Mouse (Mus musculus) urinary bladder, postnatal 14 days (tissue): ENCODE measurements around the gene Cnot3.
A peak's percentile ranks its signal among the peaks of the same experiment; 100 is the strongest.
"Not testable (repeated sequence)": the region's sequence is repeated elsewhere in the genome, so short reads cannot be mapped to it uniquely, and the experiment has no call there.

Experiments
- DNase-seq: peaks from one replicate; pipeline ENCODE4 v3.0.0; 2021; ENCODE audit warnings: low spot score

Gene Cnot3

DNA sequence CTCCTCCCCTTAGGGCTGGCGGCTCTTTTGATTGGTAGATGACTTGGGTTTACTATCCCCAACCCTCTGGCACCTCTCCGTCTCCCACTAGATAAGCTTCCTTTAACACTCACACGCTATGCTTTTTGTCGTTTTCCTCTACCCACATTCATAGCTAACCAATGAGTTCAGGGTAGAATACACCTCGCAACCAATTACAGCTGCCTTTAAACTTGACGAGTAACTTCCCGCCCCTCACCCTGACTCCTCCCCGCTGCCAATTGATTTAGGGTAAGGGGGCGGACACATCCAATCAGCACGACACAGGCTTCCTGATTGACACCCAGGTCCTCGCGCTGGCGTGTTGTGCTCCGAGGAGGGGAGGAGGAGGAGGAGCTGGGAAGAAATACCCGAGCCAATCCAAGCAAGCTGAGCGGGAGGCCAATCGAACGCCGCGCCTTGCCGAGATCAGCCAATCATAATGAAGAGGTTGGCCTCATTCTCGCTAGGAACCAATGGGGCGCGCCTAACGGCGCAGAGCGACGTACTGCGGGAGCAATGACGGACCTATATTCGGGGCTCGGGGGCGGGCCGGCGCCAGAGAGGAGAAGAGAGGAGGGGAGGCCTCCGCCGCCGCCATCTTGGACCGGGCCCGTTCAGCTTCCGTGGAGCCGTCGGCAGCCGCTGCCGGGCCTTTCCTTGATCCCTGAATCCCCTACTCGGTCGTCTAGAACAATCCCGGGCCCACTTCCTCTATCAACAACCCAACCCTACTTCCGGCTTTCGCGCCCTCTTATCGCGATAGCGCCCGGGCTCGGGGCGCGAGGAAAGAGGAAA lies at the start of gene Cnot3:
Cnot3 (plus strand) TSS at position 597 of the 816 bp plus-strand sequence.
- peak; percentile 97 for DNase-seq

DNA sequence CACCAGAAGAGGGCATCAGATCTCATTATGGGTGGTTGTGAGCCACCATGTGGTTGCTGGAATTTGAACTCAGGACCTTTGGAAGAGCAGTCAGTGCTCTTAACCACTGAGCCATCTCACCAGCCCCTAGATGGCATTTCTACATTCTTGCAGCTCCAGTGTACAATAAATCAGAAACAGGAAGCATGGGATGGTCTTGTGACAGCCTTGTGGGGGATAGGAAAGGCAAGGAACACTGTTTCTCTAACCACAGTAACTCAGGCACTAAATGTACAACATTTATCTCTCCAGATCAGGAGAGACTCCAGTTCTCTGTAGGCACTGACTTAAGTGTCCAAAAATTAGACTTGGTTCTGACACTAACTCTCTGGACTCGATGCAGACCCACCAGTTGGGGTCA lies 47.3 kb upstream of the Cnot3 start:
- not testable (repeated sequence) for DNase-seq

DNA sequence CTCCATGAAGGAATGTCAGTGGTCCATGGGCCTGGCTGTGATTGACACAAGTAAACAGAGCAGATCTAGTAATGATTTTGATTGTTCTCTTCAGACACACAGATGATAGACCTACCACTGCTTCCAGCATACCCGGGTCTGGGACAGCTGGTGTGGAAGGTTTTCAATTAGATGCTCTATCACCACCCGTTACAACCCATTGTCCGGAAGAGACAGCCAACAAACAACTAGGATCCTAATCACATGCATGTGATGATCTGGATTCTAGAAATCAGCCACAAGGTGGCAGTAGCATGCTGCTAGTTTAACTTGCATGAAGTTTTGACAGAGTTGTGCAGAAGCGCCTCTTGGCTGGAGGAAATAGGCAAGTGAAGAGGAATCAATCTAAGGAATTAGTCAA lies 43.9 kb upstream of the Cnot3 start:
- peak; percentile 71 for DNase-seq

DNA sequence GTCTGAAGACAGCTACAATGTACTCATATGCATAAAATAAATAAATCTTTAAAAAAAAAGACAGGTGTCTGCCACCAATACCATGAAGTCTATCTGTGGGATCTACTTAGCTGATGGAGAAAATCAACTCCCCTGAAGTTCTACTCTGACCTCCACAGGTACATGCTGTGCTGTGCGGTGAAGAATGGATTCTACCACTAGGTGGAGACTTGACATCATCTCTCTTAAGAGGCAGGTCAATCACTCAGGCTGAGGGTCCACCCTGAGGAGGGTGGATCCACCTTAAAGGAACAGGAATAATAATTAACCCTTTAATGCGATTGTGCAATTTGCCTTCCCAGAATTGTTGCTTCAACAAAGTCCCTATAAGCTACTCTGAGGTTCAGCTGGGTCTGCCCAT lies 38.3 kb upstream of the Cnot3 start:
- DNase-seq = no peak

DNA sequence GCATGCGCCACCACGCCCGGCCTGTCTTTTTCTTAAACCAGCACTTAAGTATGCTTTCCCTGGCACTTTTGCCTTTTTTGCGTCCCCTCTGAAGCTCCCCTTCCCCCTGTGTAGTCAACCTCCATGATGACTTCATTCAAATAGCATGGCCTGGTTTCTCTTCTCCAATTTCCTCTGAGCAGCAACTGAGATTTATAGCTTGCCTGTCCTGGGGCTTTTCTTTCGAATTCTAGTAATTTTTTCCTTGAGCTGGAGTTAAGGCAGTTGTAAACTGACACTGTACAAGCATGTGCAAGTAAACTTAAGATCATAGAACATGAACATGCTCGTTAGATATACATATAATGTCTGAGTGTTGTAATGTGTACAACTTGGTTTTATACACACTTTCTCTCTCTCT lies 37.7 kb upstream of the Cnot3 start:
- DNase-seq = no peak

DNA sequence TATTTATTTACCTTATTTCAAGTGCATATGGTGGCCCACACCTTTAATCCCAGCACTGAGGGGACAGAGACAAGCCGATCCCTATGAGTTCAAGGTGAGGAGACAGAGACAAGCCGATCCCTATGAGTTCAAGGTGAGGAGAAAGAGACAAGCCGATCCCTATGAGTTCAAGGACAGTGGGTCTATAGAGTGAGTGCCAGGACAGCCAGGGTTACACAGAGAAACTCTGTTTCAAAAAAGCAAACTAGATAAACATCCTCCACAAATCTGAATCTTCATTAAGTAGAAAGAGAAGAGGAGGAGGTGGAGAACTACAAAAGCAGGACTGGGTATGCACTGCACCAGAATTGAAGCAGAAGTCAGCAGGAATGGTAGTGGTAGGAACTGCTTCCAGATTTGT lies 36.4 kb upstream of the Cnot3 start:
- DNase-seq = no peak

DNA sequence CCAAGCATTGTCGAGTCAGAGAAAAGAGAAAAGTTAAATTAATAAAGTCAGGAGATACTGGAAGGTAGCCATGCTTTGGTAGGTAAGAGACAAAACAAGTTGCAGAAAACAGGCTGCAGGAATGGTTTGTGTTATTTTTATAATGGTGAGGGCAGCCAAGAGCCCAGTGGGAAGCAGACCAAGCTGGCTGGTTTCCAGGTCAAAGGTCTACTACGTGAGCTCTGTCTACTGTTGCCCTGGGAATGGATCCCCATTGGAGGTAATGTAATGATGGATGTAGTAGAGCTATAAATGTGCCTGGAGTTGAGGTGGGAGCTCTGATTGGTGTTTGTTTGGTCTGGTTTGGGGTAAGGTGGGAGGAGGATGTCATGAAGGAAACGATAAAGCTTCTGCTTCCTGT lies 36.0 kb upstream of the Cnot3 start:
- no peak for DNase-seq

DNA sequence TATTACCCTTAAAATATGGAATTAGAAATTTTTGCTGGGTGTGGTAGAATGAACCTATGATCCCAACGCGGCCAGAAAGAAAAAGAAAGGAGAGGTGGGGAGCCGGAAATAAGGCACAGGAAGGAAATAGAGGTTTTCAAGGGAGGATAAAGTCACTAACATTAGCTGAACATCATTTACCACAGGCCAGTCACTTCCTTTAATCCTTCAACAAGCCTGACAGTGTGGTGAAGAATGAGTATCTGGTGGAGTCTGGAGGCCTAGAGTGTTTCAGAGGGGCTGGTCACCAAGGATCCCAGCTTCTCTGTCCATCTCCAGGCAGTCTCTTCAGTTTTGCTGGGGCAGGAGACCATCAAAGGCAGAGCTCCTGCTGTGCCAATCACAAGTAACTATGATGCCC lies 34.6 kb upstream of the Cnot3 start:
- no peak for DNase-seq

DNA sequence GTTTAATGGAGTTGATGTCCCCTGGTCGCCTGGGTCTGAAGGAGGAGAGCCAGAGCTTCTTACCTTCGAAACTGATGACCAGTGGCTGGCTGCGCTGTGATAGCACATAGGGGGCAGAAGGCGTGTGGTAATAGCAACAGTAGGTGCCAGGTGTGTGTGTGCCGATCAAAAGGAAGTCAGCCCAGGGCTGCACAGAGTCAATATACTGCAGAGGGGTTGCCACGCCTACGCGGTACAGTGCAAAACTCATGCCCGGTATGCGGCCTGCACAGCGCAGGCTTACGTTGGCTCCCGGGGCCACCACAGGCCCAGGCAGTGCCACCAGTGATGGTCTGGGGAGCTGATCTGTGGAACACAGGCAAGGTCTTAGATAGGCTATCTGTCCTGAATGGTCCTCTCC lies 34.1 kb upstream of the Cnot3 start:
- no peak for DNase-seq

DNA sequence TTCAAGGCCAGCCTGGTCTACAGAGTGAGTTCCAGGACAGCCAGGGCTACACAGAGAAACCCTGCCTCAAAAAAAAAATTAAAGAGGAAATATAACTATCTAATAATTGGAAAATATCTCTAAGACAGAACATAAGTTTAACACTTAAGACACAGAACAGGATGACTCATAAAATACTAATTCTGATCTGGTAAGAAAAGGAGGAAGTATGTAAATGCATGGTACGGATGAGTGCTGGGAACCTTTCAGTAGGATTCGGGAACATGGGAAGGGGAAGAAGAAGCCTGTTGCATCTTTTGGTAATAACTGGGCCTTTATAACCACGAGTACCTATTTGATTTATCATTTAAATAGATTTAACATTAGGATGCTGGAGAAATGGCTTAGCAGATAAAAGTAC lies 31.0 kb upstream of the Cnot3 start:
- DNase-seq = no peak

DNA sequence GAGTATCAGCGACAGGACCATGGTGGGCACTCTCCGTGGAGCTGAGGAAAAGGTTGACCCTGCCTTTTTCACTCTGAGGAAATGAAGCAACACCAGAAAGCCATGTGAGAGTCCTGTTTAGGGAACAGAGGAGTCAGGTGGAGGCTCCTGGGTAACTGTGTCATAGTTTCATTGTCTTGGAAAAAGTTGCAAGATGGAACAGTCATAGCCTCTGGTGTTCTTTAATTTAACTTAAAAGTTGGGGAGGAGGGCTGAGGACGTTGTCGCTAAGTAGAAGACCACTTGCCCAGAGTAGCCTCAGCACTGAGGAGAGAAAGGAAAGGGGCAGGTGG lies 29.0 kb upstream of the Cnot3 start, which contains the start of gene Oscar:
Oscar (minus strand) TSS at position 101 of the 332 bp plus-strand sequence.
- DNase-seq = no peak

DNA sequence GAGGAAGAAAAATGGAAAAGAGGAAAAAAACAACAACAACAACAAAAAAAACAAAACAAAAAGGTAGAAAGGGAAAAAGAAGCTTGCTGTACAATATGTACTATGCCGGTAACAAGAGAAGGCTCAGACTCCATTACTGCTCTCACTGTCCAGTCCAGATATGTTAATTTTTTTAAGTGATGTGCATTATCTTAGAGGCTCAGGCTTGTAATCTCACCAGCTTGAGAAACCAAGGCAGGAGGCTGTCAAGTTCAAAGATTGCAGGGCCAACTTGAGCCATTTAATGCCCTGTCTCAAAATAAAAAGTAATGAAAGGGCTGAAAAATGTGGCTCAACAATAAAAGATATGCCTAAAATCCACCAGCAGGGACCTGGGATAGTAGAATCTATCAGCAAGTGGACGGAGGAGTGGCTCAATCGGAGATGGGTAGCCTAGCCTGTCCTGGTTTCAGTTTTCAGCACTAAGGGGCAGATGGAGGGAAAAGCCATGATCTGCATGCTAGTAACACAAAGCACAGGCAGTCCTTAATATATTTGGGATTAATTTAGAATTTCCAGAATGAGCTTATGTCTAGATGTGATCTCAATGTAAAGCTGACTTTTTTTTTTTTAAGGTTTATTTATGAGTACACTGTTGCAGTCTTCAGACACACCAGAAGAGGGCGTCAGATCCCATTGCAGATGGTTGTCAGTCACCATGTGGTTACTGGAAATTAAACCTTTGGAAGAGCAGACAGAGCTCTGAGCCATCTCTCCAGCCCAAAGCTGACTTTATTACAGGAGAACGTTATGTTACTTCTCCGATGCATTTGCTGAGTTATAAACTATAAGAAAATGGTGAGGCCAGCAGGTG lies 28.5 kb upstream of the Cnot3 start:
- peak; percentile 12 for DNase-seq

DNA sequence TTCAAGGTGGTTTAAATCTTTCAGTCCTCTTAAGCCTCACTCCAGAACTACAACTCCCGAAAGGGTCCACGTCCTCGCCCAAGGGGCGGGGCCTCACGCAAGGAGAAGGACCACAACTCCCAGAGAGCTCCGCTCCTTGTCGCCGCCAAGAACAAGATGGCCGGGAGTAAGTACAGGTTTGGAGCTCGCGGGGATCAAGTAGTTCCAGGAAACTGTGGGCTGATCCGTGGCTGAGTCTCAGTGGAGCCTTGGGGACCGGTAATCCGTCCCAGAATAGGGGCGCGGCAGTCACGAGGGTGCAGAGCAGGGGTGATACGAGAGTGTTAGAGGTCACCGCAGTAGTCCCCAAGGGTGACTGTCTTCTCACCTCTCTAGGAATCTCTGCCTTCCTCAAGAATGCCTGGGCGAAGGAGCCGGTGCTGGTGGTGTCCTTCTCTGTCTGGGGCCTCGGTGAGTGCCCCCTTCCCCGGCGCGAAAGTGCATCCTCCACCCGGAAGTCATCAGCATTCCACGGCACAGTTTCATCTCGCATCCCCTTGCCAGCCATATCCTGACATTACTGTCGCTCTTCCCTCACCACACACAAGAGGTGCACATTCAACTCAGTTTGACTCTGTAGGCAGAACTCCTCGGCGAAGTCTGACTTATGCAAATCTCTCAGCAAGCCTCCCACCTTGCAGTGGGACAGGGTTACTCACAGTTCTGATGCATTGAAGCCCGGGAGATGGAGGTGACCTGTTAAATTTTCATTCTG lies 27.6 kb upstream of the Cnot3 start, which contains the start of gene Ndufa3:
Ndufa3 (plus strand) TSS at position 132 of the 754 bp plus-strand sequence.
- peak; percentile 89 for DNase-seq

DNA sequence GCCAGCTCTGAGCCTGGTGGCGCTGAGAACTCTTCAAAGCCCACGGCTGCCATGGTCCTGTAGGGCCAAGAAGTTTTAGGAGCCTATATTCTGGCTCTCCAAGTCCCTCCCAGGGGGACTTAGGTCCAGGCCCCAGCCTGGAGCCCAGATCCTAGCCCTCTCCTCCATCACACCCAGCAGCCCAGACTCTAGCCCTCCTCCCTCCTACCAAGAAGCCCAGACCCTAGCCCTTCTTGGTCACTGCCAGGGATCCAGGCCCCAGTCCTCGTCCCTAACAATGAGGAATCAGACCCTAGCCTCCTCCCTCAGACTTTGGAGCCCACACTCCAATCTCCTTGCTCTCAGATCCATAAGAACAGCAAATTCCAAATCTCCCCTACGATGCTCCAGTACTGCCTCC lies 16.0 kb upstream of the Cnot3 start:
- DNase-seq = no peak

DNA sequence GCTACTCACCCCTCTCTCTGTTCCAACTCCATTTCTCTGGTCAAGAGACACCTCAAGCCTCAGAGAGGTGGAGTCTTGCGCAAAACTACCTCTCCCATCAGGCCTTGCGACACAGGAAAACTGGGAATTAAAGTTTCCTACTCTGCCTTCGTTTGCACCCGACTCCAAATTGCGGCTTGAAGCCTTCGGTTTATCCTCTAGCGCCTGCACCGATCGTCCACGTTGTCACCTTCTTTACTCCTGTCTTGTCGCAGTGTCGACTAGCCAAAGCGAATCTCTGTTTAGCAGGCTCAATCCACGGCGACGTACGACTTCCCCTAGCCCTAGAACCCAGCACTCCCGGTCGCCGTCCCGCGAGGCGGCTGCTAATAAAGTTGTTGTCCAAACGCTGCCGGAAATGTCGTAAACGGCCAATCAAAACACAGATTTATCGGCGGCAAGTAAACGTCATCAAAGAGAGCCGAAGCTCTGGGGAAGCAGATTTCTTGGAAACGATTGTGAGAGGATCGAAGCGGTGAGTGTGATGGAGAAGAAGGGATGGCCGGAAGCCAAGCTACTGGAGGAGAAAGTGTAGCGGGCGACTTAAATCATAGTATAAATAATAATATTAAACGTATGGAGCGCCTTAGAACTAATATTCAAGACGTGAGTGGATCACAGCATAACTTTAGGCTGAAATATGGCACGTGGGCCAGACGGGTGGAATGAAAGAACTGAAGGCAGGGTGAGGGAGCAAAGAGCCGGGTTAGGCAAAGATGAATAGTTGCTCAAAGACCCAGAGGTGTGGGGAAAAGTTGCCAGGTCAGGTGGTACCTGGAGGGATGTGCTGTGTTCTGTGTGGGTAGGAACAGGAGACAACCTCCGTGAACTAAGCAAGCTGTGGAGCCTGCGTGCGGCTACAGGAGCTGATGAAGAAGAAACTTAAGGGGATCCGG lies 15.3 kb upstream of the Cnot3 start, which contains the start of the genes Tfpt and Prpf31:
Tfpt (minus strand) TSS at position 387 of the 935 bp plus-strand sequence.
Prpf31 (plus strand) TSS at position 443 of the 935 bp plus-strand sequence.
- peak; percentile 91 for DNase-seq

DNA sequence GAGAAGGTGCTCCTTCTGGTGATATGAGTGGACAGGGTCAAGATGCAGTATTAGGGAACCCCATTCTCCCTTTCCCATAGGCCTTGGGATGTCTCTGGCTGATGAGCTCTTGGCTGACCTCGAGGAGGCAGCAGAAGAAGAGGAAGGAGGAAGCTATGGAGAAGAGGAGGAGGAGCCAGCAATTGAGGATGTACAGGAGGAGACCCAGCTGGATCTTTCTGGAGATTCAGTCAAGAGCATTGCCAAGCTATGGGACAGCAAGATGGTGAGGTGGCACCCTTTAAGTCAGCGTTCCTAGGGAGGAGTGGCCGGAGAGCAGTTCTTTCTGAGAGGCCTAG lies 14.6 kb upstream of the Cnot3 start:
- DNase-seq = no peak

DNA sequence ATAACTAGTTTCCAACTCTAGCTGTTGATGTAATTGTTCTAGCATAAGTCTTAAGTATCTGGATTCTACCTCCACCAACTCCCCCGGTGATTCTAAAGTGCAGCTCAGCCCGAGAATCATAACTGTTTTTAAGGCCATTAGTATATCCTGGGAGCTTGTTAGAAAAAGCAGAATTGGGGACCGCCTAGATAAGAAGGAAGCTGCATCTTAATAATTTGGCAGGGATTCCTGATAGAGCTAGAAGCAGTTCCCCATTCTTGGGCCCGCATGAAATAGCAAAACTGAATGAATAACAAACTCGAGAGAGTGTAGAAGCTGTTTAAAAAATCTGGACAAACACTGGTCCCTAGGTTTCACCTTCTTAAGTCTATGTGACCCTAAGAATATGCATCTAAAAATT lies 1.7 kb upstream of the Cnot3 start:
- no peak for DNase-seq

DNA sequence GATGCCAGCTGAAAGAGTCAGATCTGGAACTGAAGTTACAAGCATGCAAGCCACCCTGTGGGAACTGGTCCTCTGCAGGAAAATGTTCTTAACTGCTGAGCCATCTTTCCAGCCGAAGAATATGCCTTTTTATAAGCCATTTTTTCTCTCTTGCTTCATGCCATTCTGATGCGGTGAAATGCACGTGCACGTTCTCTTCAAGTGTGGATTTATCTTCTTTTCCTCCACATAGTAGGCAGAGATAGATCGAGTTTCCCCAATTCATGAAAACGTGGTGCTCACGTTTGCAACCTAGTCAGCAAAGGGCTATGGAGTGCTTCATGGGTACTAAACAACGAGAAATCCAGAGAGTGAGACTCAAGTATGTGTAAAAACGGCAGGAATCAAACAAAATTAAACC lies 1.2 kb upstream of the Cnot3 start:
- DNase-seq = no peak

DNA sequence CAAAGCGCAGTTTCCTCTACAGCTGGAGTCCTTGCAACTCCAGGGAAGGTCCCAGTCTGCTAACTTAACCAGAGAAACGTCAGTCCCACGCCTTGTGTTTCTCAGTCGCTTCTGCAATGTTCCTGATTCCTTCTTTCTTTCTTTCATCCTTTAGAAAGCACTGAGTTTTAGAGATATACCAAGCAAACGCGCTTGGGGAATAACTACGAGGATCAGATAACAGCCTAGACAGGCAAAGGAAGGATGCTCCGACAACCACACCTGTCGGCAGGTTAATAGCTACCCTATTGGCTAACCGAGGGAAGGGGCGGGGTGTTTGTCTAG lies 758 bp upstream of the Cnot3 start:
- DNase-seq = peak; percentile 92

DNA sequence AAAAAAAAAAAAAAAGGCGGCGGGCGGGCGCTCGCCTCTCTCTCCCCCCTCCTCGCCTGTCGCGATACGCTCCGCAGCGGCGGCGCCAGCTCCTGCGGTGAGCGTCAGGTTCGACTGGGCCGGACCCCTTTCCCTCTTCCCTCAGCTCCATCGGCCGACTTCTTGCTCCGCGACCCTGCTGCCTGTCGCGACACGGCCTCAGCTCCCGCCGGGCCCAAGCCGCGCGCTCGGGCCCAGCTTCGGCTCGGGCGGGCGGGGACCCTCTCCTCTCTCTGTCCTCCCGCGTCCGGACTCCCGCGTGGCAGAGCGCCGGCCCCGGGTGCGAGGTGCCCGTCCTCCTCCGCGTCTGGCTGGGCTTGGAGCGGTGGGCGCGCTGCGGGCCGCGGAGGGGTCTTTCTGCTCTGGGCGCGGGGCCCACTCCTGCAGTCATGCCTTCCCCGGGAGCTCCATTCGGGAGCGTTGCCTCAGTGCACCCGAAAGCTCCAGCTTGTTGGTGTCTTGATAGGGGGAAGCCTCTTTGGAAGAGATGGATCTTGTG lies 489 bp downstream of the Cnot3 start:
- DNase-seq = no peak

DNA sequence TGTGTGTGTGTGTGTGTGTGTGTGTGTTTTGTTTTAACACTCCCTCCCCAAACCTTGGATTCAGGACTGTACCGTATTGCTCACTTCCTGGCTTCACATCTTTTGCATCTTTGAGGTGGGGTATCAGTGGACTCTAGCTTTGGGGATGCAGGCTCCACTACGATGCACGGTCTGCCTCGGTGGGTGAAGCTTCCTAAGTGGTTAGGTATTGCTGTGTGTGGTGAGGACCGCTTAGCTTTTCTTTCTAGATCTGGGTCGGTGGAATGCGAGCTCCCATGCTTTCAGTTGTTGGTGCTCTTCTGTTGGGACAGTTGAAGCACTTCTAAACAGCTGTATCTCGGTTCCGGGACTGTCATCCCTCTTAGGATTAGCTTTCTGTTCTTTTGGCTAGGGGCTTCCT lies 1.1 kb downstream of the Cnot3 start:
- DNase-seq = no peak
